Mouse (Mus musculus) liver, embryonic 14.5 days (tissue): ENCODE measurements around the gene Ank.

Experiments
- CTCF ChIP-seq: IDR thresholded peaks from 2 replicates; pipeline ENCODE4 v1.5.1; 2016; ENCODE audit warnings: antibody characterized with exemption, low read depth, control low read depth
- EP300 ChIP-seq: IDR thresholded peaks from 2 replicates; pipeline ENCODE4 v1.6.1; 2016; ENCODE audit warnings: antibody characterized with exemption, low read depth

- no peak for TF ChIP-seq EP300
- TF ChIP-seq CTCF: no peak
Measured at GRCm38 (mm10) chr15:27600524-27600923, 134.0 kb downstream of the Ank start.
